ENCODE assay signal across 28 mouse cellular contexts in the genomic region with DNA sequence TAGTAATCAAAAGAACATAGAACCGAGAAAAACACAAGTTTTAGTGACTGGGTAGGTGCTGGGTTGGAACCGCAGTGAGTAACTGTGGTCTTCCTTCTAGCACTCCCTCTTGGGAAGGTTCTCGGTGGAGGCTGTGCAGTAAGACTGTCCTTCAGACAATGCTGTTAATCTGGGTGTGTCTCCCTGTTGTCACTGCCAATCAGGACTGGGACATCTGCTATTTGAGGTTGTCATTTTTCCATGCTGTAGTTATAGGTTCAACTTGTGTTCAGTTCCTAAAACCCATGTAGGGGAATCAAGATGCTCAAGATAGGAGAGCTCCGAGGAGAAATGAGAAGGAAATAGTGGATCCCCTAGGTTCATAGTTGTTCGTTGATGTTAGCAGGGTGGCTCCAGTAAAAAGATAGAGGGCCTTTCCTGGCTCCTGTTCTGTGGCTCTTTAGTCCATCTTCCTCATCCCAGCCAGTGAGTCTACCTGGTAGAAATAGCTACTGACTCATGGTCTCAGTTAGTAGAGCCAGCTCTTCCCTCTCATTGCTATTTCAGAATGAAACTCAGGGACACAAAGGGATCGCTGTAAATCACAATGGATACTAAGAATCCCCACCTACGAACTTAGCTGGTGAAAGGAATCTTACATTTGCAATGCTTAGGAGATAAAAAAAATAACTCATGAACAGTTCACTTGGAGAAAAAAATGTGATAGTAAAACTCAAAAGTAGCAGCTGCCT. TPM values are rescaled to one million over a fixed set of nuclear protein-coding genes. Genes with fewer than 3 reads are reported as not detected.
DNase-seq lines count a peak whose midpoint lies in the region; ATAC-seq and TF ChIP-seq lines count a peak whose summit lies in the region.
"Had no signal": no experiment of that assay in that cellular context is flagged by ENCODE, and none has a peak within 500 bp of the region (broad histone marks: within the 10 kb centered on the region; RNA-seq: fewer than 3 reads in every experiment).

No protein-coding gene starts in this region.

- no peak for ATAC-seq in lung, postnatal 0 days
- ATAC-seq: activated CD4-positive, CD25-positive, alpha-beta regulatory T cell, adult 4 months; CD4-positive, CD25-positive, alpha-beta regulatory T cell, adult 4 months; forebrain, embryonic 14.5 days; forebrain, embryonic 16.5 days; Patski had no signal

- TF ChIP-seq CTCF in lung, postnatal 0 days (IDR thresholded peaks at IDR 0.05) = no peak

- H3K4me3 ChIP-seq in lung, postnatal 0 days (ENCODE audit: low read depth, low read length) = no peak overlapping the region
- H3K4me3 ChIP-seq: embryonic facial prominence, embryonic 13.5 days; embryonic facial prominence, embryonic 15.5 days; erythroblast, embryonic 14.5 days; forebrain, embryonic 10.5 days; forebrain, embryonic 12.5 days had no signal

- H3K27ac ChIP-seq in lung, postnatal 0 days (ENCODE audit: low read length) = no peak overlapping the region
- H3K27ac ChIP-seq: embryonic facial prominence, embryonic 13.5 days; embryonic facial prominence, embryonic 15.5 days; forebrain, embryonic 10.5 days; forebrain, embryonic 12.5 days had no signal

- H3K9me3 ChIP-seq in lung, postnatal 0 days (ENCODE audit: low read length) = no peaks in the 10 kb centered on the region
- H3K9me3 ChIP-seq: embryonic facial prominence, embryonic 13.5 days; embryonic facial prominence, embryonic 15.5 days; forebrain, embryonic 10.5 days; forebrain, embryonic 12.5 days; G1E had no signal

- 86% methylated on average over 7 of the region's 7 CpGs for WGBS in lung, postnatal 0 days

- no peak for TF ChIP-seq EP300 in lung, postnatal 0 days (IDR thresholded peaks at IDR 0.05)

- no peak overlapping the region for H3K4me2 ChIP-seq in lung, postnatal 0 days (replicated peaks; ENCODE audit: low read depth, low read length)
- H3K4me2 ChIP-seq: embryonic facial prominence, embryonic 13.5 days; embryonic facial prominence, embryonic 15.5 days; forebrain, embryonic 12.5 days had no signal

- H3K27me3 ChIP-seq in lung, postnatal 0 days (replicated peaks; ENCODE audit: insufficient read depth, low read length) = no peaks in the 10 kb centered on the region
- H3K27me3 ChIP-seq: CH12.LX; embryonic facial prominence, embryonic 13.5 days; embryonic facial prominence, embryonic 15.5 days; forebrain, embryonic 12.5 days; Patski had no signal

- no peaks in the 10 kb centered on the region for H3K36me3 ChIP-seq in lung, postnatal 0 days (ENCODE audit: insufficient read depth, low read length)
- H3K36me3 ChIP-seq: embryonic facial prominence, embryonic 13.5 days; embryonic facial prominence, embryonic 15.5 days; forebrain, embryonic 10.5 days; forebrain, embryonic 12.5 days; G1E had no signal

- no peaks in the 10 kb centered on the region; the same call in 1 of the 2 replicates for H3K4me1 ChIP-seq in lung, postnatal 0 days (ENCODE audit: insufficient read depth, low read depth, low read length)
- H3K4me1 ChIP-seq: embryonic facial prominence, embryonic 13.5 days; embryonic facial prominence, embryonic 15.5 days; forebrain, embryonic 10.5 days; forebrain, embryonic 12.5 days had no signal

- H3K9ac ChIP-seq in lung, postnatal 0 days (replicated peaks; ENCODE audit: low read depth) = no peak overlapping the region
- H3K9ac ChIP-seq: embryonic facial prominence, embryonic 13.5 days; embryonic facial prominence, embryonic 15.5 days; forebrain, embryonic 12.5 days had no signal

- peak; percentile 33 for DNase-seq in heart, adult 11 months
- DNase-seq in heart, adult 8-10 months (ENCODE audit: low spot score) = no peak
- peak; percentile 17 for DNase-seq in brain, adult 2 months (ENCODE audit: low read depth, low spot score)
- no peak for DNase-seq in layer of hippocampus, adult 9-11 months
- DNase-seq in lung, postnatal 0 days (ENCODE audit: low spot score) = no peak
- DNase-seq: adrenal gland, adult 8-10 months; adrenal gland, postnatal 14 days; adrenal gland, postnatal 36 days; cerebellum, adult 11 months; cerebellum, adult 18-20 months; cerebellum, adult 8-10 months; cerebellum, adult 9-11 months; cerebellum, postnatal 14 days; cerebellum, postnatal 36 days; embryo, embryonic 11 days had no signal

RNA-seq across cellular contexts. Expression of gene Npnt, which starts 12.7 kb away (rescaled TPM):
- total RNA-seq in heart, adult 8-10 months (2022) = 1 to 10 TPM; 1.4 to 2.4 (median 1.9) TPM
- polyA plus RNA-seq in lung, postnatal 0 days (2015; fragmentation: Nextera tagmentation; extraction: Ambion mirVana) = 298 and 352 TPM in 2 replicates
- total RNA-seq: common myeloid progenitor, adult 5-6 weeks had no signal
- polyA plus RNA-seq: erythroblast, embryonic 14.5 days; G1E had no signal

Comparison
In these comparisons a context has a peak if more than half of its experiments do, and no peak if none do; other contexts are left out.
1. DNase-seq: peak in heart, adult 11 months (single experiment) and brain, adult 2 months (single experiment); none in heart, adult 8-10 months (single experiment), layer of hippocampus, adult 9-11 months (single experiment) and lung, postnatal 0 days (single experiment).